Mouse (Mus musculus) liver, adult 2 months (tissue): Measurements from ENCODE around the gene Nf2.

ENCODE experiments used
- CTCF ChIP-seq: fragments of 200-500 bp; IDR thresholded peaks from 2 replicates; pipeline ENCODE4 v1.5.1; 2011; ENCODE audit warnings: low read depth, low read length, control low read depth
- POLR2A ChIP-seq: fragments of 200-500 bp; IDR thresholded peaks from 2 replicates; pipeline ENCODE4 v1.6.1; 2011; ENCODE audit warnings: low read length, control low read depth; ENCODE audit not compliant: insufficient read depth; ENCODE audit errors: extremely low read depth

DNA sequence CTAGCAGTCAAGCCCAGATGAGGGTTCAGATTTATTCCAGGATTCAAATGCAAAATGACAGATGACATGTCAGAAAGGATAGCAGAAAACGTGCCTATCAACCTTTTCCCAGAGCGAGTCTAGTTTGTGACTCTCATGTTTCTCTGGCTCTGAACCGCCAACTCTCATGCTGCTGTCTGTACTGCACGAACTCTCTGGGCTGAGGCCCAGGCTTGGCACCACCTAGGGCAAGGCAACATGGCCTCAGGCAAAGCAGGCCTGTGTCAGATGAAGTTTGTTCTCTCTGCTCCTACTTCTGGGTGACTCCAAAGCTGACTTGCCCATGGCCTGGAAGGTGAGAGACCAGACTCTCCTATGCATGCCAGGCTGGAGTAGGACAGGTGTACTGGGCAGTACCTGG is 80.9 kb downstream of the Nf2 start:
- TF ChIP-seq POLR2A (no peak), CTCF (no peak)
